Mouse (Mus musculus): ENCODE measurements at regions not wholly inside any gene's neighbourhood (a gene's known extent, or its start where the extent isn't known, plus 50 kb on each side); places are given as distances from the start of the nearest gene placed in this dataset.

- peak; percentile 27 to 63 for DNase-seq
Observed at GRCm38 (mm10) chr6:51168775-51169695, 263.4 kb upstream of the Nfe2l3 start.

DNA sequence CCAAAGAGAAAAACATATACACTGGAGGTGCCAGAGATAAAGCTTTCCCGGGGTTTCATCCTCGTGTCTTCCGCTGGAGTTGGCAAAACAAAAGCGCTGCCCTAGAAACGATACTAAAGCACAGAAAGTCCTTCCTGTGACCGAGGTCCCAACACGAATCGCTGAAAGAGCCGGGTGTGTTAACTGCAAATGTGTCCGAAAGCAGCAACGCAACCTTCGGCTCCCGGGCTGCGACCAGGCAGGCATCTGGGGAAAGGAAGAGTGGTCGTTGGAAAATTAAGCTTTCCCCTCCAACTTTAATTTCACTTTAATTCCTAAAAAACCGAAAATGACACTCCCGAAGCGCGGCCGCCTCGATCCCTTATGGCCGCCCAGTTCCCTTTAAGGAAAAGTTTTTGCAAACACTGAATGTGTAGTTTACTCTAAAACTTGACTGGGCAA lies 262.5 kb upstream of the Nfe2l3 start:
- peak; percentile 28 to 68 for DNase-seq

- peak; percentile 72 to 79 for DNase-seq
Observed at GRCm38 (mm10) chr6:51170414-51170813, 262.1 kb upstream of the Nfe2l3 start.

DNA sequence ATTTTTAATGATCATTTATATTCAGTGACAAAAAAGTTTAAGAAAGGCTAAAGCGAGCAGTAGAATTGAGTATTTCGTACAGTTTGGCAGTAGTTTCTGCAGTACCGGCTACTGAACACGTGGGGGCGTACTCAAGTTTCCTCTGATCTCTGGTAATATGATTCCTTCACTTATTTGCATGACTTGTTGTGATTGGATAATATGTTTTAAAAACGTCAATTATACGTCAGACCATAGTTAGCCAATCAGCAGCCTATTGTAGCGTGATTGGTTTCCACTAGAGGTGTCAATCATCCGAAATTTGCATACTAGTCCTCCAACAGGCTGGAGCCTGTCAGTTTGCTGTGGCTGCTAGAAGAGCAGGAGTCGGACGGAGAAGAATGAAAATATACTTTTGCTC lies 261.6 kb upstream of the Nfe2l3 start:
- DNase-seq: peak; percentile 81 to 83

- DNase-seq: peak; percentile 64 to 83
Observed at GRCm38 (mm10) chr6:51171761-51172160, 260.7 kb upstream of the Nfe2l3 start.

DNA sequence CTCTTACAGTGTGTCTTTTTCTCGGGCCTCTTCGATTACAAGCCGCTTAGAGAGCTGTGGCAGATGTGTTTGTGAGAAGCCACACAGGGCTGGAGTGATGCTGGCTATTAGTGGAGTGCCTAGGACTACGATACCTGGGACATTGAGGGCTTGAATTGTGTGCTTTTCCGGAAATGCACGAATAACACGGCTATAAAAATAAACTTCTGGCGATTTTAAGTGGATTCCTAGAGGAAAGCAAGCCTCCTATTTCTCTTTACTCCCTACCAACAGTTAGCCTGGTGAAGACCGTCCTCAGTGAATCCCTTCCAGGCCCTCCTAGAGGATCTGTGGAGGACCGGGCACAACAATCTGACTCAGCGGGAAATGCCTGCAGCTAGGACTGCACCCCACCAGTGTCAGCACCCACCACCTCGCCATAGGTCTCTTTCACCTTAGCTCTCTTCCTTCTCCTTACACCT lies 260.1 kb upstream of the Nfe2l3 start:
- peak; percentile 14 to 65 for DNase-seq

DNA sequence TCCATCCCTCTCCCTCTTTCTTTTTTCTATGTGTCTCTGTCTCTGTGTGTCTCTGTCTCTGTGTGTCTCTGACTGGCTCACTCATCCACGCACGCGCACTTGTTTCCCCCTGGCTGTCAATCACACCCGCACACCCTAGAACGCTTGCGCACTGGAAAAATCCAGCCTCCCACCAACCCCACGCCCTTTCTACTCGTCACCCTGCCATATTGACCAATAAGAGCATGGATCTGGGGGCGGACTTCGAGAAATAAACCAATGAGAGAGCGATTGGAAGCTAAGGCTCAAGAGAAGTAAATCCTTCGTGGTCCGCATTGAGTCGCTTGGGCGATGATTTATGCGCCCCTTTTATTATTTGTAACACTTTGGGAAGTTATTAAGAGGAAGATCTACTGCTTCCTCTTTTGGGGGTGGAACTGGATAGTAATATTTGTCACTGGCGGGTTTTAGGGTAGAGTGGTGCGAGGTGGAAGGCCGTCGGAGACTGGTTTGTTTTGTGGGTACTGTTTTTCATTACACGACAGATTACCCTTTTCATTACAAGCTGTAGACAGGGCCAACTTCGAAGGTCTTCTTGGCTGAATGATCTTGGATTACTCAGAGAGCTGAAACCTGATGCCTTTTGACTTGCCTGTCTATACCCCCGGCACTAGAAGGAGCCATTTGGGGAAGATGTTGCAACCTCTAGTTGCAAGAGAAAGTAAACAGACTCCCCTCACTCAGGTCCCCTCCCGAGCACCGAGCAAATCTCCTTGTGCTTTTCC lies 259.4 kb upstream of the Nfe2l3 start:
- peak; percentile 93 to 94 for DNase-seq

GRCm38 (mm10) chr6:51173620-51174442 lies 258.6 kb upstream of the Nfe2l3 start:
- DNase-seq: peak in 1 of 2 experiments; percentile 42

DNA sequence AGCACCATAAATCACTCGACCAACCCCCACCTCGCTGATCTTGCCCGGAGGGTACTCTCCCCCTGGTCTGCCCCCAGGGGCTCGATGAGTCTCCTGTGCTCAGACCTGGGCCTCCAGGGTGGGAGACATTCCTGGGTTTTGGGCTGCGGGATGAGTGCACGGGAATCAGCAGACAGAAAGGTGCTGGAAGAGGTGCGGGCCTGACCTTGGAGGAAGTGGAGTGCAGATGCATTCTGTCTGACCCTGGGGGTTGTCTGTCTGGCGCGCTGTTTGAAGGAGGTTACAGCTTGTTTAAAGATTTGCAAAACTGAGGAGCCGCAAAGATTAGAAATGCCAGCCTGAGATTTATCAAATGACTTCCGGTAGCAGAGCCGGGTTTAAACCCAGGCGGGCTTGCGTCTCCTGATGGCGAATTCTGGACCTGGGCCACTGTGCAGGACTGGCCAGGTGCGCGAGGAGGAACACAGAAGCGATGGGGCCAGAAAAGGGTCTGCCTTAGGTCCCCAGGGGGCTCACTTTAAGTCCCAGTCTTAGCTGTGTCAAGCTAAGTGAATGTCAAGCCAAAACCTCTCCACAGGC lies 257.9 kb upstream of the Nfe2l3 start:
- no peak for DNase-seq

DNA sequence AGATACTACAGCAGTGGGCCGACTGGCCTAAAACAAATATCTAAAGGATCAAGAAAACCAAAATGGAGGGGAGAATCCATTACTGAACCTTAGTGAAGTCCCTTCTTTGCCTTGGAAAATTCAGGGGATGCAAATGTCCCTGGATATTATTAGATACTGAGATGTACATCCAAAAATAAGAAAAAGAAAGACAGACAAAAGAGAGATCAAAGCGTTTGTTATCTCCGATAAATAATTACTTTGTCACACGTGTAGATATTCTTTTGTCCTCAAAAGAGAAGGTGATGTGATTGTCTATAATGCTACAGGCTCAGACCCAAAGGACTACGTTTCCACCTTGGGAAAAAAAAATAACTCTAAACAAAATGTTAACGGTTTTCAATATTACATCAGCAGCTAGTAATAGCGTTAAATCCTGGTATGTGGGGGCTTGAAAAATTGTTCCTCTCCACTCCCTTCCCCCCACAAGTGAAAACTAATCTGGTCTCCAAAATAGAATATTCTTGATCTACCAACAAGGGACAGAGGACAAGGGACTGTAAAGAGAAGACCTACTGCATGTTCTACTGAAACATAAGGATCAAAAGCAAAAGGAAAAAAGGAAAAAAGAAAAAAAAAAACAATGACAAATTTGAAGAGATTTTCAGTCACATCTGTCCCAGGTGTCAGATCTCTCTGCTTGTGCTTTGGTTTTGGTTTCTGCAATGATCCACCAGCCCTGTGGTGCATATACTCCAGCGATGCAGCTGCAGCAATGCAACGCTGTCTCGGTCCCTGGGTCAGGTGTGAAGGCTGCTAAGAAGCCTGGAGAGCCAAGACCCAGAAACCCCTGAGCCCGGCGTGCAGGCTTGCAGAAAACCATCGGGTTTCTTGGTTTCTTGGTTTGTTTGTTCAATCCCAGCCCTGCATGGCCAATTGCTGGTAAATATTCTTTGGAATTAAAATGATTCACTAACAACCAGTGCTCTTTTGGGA lies 256.6 kb upstream of the Nfe2l3 start:
- no peak for DNase-seq

DNA sequence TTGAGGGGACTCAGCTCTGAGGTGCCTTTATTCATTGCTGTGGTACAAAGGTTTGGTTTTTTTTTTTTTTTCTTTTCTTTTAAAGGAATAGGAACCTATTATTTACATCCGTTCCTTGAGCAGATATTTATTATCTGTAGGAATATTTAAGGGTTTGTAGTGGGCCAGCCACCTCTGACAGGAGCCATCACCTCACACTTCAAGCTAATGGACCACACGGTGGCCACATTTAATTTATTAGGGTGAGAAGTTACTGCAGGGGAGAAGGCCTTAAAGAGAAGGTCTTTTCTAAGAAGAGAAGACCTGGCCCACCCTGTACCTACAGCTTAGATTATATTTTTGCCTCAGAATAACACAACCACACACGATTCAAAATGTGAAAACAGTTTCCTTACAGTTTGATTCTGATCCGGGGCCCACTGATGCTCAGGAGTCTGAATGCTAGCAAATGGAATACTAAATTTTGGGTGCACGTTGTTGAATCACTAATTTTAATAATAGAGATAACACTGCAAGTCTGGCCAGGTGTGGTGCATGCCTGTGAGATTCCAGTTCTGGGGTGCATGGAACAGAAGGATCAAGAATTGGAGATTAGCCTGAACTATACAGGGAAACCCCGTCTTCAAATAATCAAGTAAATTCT lies 255.6 kb upstream of the Nfe2l3 start:
- DNase-seq: peak in 1 of 2 experiments; percentile 22

DNA sequence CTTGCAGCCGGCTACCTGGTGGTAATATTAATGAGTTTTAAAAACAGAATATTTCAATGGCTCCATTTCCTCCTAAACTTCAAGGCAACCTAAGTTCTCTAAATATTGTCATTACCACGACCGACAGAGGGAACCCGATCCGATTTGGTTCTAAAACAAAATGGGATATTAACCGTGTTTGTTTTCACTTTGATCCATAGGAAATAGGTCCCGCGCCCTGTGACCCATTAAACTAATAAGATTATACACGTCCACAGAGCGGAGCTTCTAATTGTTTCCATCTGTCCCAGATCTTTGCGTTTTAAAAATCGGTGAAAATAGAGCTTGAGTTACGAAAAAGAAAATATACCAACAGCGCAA lies 254.8 kb upstream of the Nfe2l3 start:
- no peak for DNase-seq

GRCm38 (mm10) chr6:51178061-51178791 lies 254.2 kb upstream of the Nfe2l3 start:
- peak; percentile 85 for DNase-seq

DNA sequence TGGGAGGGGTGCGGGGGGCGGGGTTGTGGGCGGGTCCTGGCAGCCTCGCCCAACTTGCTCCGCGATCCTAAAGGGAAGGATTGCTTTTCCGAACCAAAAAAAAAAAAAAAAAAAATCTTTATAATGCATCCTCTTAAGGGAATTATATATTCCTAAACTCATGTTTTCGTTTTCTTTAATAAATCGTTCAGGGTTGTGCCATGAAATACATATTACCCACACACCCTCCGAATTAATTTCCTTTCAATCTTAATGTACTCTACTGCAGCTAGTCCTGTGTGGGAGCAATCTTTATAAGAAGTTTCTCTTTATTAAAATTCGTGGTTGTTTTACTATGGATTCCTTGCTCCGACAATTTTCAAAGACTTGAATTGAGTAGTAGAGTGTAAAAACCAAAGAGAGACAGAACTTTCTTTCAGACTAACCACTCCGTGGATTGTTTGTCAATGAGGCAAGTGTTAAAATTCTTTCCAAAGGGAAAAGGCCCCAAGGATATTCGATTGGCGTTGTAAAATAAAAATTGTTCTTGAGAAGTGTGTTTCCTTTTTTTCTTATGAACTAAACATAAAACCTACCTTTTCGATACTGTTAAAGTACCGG lies 253.6 kb upstream of the Nfe2l3 start:
- peak in 1 of 2 experiments; percentile 26 for DNase-seq

- peak in 1 of 2 experiments; percentile 48 for DNase-seq
Observed at GRCm38 (mm10) chr6:51179741-51180537, 252.5 kb upstream of the Nfe2l3 start.

- DNase-seq: peak in 1 of 2 experiments; percentile 41
Observed at GRCm38 (mm10) chr6:51180881-51181875, 251.3 kb upstream of the Nfe2l3 start.

DNA sequence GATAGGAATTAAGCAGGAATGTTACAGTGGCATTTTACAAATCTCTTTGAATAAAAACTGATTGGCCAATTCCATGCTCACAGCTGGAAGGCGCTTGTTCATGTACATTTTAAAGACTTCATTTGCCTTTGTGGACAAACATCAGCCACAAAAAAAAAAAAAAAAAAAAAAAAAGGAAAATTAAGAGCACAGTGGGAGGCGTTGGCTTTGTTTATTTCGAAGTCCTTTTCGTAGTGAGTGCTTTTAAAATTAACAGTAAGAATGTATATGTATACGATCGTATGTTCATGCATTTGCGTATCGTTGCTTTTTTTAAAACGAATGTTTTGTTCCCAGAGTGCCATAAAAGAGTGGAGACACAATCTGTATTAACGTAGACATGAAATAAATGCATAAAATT lies 250.6 kb upstream of the Nfe2l3 start:
- no peak for DNase-seq

All from heart, adult 18-20 months (tissue).